Mouse (Mus musculus) adrenal gland, postnatal 36 days (tissue): ENCODE measurements at regions not wholly inside any gene's neighbourhood (a gene's known extent, or its start where the extent isn't known, plus 50 kb on each side); places are given as distances from the start of the nearest gene placed in this dataset.

ENCODE experiments used
- DNase-seq, 2 experiments: peaks; one replicate each; pipeline ENCODE4 v3.0.0; 2021; ENCODE audit warnings: mixed read lengths in 1 of 2

GRCm38 (mm10) chr14:46706462-46706861, 53.9 kb upstream of the Cdkn3 start:
- DNase-seq = no peak

GRCm38 (mm10) chr14:46704316-46704751, 56.0 kb upstream of the Cdkn3 start:
- peak; percentile 47 to 61 for DNase-seq

GRCm38 (mm10) chr14:46702669-46703435, 57.5 kb upstream of the Cdkn3 start:
- DNase-seq = peak; percentile 42 to 52

GRCm38 (mm10) chr14:46692571-46692970, 67.8 kb upstream of the Cdkn3 start:
- no peak for DNase-seq

- no peak for DNase-seq
Observed at GRCm38 (mm10) chr14:46692067-46692466, 68.3 kb upstream of the Cdkn3 start.

- no peak for DNase-seq
Observed at GRCm38 (mm10) chr14:46682728-46683127, 77.6 kb upstream of the Cdkn3 start.

- DNase-seq = no peak
Observed at GRCm38 (mm10) chr14:46678935-46679334, 81.4 kb upstream of the Cdkn3 start.

- no peak for DNase-seq
Observed at GRCm38 (mm10) chr14:46671482-46672225, 88.7 kb upstream of the Cdkn3 start.

GRCm38 (mm10) chr14:46671062-46671461, 89.3 kb upstream of the Cdkn3 start:
- DNase-seq = no peak

- peak; percentile 4 to 6 for DNase-seq
Observed at GRCm38 (mm10) chr14:46670221-46671046, 89.9 kb upstream of the Cdkn3 start.

GRCm38 (mm10) chr14:46668275-46668674, 92.1 kb upstream of the Cdkn3 start:
- no peak for DNase-seq

GRCm38 (mm10) chr14:46664305-46664704, 96.0 kb upstream of the Cdkn3 start:
- no peak for DNase-seq

GRCm38 (mm10) chr14:46663529-46663928, 96.8 kb upstream of the Cdkn3 start:
- DNase-seq = no peak

GRCm38 (mm10) chr14:46661792-46662545, 98.4 kb upstream of the Cdkn3 start:
- no peak for DNase-seq

- no peak for DNase-seq
Observed at GRCm38 (mm10) chr14:46661118-46661791, 99.1 kb upstream of the Cdkn3 start.

- no peak for DNase-seq
Observed at GRCm38 (mm10) chr14:46659365-46659764, 101.0 kb upstream of the Cdkn3 start.

- DNase-seq = no peak
Observed at GRCm38 (mm10) chr14:46656249-46656648, 104.1 kb upstream of the Cdkn3 start.

GRCm38 (mm10) chr14:46647319-46647974, 112.9 kb upstream of the Cdkn3 start:
- DNase-seq = no peak

- DNase-seq = no peak
Observed at GRCm38 (mm10) chr14:46646673-46647318, 113.5 kb upstream of the Cdkn3 start.
